Mouse (Mus musculus): ENCODE results near the gene 4930432K21Rik.

Gene 4930432K21Rik

DNA sequence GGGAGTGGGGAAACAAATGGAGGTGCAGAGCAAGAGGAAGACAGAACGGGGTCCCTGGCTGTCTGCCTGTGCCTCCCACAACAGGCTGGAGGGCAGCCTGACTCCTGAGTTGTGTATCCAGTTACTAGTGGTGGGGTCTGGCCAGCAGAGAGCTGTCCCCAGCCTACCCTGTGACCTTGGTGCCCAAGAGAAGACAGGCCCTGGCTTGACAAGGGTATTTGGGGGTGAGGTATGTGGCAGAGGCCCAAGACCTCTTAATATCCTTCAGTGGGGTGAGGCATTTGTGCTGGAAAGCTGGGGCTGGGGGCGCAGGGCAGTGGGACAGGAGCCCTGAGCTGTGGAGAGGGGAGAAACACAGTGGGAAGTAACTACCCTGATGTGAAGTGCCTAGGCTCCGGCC is 63.4 kb downstream of the 4930432K21Rik start:
- DNase-seq, result peak in 1 of 2 experiments; percentile 6

DNA sequence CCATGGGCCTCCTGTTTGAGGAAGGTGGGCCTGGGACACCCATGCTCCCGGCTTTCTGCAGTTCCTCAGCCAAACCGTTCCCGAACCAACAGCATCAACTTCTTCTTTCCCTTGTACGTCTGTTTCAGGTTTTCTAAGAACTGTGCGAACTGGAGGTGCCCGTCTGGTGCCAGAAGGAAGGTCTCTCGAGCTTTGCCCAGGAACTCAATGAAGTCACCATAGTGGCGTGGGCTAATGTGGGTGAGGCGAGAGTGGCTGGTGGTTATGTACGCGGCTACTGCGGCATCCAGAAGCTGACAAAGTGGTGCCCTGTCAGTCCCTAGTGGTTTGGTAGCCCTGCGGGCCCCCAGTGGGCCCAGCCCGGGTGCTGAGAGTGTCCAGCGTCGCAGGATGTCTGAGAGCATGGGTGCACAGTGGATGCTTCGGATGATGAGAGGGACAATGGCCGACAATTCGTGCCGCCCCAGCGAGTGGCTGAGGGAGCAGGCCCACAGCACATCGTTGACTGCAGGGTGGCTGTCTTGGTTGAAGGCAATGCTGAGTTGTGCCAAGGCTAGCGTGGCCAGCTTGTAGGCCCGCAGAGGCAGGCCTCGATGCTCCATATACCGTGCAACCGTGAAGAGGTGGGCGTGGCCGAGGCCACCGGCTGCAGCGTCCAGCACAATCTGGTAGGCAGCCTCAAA is 64.2 kb downstream of the 4930432K21Rik start:
- peak in 1 of 2 experiments; percentile 7 for DNase-seq

DNA sequence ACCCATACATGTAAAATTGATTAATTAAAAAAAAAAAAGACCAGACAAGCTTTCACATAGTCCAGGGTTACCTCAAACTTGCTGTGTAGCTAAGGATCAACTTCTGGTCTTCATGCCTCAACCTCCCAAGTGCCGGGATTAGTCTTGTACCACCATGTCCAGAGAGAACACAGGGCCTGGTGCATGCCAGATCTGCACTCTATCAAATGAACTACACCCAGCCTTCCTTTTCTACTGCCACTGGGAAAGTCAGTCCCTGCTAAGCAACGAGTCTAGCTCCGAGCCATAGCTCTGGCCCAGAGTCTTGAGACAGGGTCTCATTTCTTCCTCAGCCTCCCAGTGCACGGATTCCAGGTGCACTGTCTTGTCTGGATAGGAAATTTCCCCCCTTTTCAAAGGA is 65.5 kb downstream of the 4930432K21Rik start:
- DNase-seq, result no peak

DNA sequence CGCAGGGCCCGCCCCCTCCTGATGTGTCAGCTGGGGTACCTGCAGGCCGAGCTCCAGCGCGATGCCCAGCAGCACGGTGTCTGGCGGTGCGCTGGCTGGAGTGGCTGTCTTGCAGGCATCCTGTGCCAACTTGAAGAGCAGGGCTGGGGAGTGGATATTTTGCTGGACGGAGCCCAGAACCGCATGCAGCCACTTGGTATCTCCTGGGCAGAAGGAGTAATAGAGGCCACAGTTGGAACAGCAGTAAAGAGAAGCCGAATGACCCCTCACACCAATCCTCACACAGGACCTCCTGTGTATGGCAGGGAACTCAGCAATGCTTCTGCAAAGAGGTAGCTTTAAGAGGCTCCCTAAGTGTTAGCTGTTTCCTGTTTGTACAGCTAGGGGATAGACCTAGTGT is 69.4 kb downstream of the 4930432K21Rik start:
- DNase-seq, result no peak

DNA sequence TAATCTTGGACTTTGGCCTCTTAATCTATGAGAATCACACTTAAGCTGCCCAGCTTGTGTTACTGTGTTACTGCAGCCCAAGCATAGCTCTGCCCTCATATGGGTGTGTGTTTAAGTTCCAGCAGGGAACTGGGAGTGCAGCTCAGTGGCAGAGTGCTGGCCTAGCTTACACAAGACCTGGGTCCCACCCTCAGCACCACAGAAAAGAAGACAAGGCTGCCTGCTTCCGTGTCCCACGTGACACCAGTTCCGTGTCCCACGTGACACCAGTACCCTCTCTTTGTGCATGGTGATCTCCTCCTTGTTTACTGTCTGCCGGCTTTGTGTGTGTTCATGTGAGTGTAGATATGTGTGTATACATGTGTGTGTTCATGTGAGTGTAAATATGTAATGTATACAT is 70.3 kb downstream of the 4930432K21Rik start:
- DNase-seq, result peak in 1 of 2 experiments; percentile 33

DNA sequence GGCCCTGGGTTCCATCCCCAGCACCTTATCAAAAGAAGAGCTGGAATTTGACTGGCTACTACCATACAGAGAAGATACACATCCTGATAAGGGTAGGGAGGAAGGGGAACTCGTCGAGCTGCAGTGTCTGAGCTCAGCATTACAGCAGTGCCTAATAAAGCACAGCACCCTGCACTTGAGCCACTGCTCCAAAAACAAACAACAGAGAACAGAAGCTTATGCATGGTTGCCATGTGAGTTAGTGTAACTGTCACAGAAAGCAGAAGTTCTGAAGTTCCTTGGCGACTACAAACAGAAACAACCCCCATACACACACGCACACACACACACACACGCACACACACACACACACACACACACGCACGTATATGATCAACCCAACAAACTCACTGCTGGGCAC is 72.3 kb downstream of the 4930432K21Rik start:
- DNase-seq, result peak in 1 of 2 experiments; percentile 10

Data from lung, postnatal 4 days (tissue).